Mouse (Mus musculus): ENCODE data around the gene Ifitm10.

GRCm38 (mm10) chr7:142400750-142401142, 27.2 kb upstream of the Ifitm10 start:
- TF ChIP-seq EP300 (IDR thresholded peaks at IDR 0.05) (no peak), CTCF (IDR thresholded peaks at IDR 0.05) (no peak)

Data from lung, postnatal 0 days (tissue).